Mouse (Mus musculus) ES-E14 (cell line): ENCODE measurements around the gene Creb1. TPM values are rescaled to one million over a fixed set of nuclear protein-coding genes. Genes with fewer than 3 reads are reported as not detected.

Experiments used
- DNase-seq: peaks from one replicate; pipeline ENCODE4 v3.0.0-alpha.2; 2013; ENCODE audit warnings: low read depth, low spot score
- H3K27ac ChIP-seq: 2 replicates; pipeline ENCODE4 v1.5.1; 2012; ENCODE audit warnings: low read depth, mild to moderate bottlenecking, low read length, moderate library complexity, mixed read lengths; ENCODE audit not compliant: poor library complexity, insufficient read depth, severe bottlenecking
- H3K36me3 ChIP-seq: 2 replicates; pipeline ENCODE4 v1.6.1; 2012; ENCODE audit warnings: mild to moderate bottlenecking, low read length, moderate library complexity, mixed read lengths; ENCODE audit not compliant: control insufficient read depth, poor library complexity, insufficient read depth, severe bottlenecking
- H3K4me1 ChIP-seq, 2 experiments: fragments of 150-350 bp in 1 of 2; sonication (generic) in 1 of 2; 2 replicates each; pipeline ENCODE4 v1.6.1; 2012; ENCODE audit warnings: low read length in 2 of 2, mild to moderate bottlenecking in 1 of 2, mixed read lengths in 1 of 2; ENCODE audit not compliant: control insufficient read depth in 2 of 2, insufficient read depth in 2 of 2, poor library complexity in 1 of 2
- H3K4me3 ChIP-seq, 2 experiments: fragments of 150-350 bp in 1 of 2; sonication (generic) in 1 of 2; 2 replicates each; pipeline ENCODE4 v1.5.1; 2012; ENCODE audit warnings: low read length in 2 of 2, low read depth in 1 of 2, mild to moderate bottlenecking in 1 of 2, mixed read lengths in 1 of 2; ENCODE audit not compliant: insufficient read depth in 1 of 2, poor library complexity in 1 of 2, severe bottlenecking in 1 of 2
- H3K9ac ChIP-seq: 2 replicates; pipeline ENCODE4 v1.6.1; 2012; ENCODE audit warnings: low read depth, mild to moderate bottlenecking, low read length, mixed read lengths; ENCODE audit not compliant: poor library complexity, insufficient read depth, severe bottlenecking
- H3K9me3 ChIP-seq: fragments of 150-350 bp; sonication (generic); 2 replicates; pipeline ENCODE4 v1.6.1; 2012; ENCODE audit warnings: low read depth, mild to moderate bottlenecking, low read length; ENCODE audit not compliant: control insufficient read depth, insufficient read depth
- CHD2 ChIP-seq: IDR thresholded peaks from 2 replicates; pipeline ENCODE4 v1.6.1; 2014; ENCODE audit warnings: mild to moderate bottlenecking, low read depth, low read length, inconsistent platforms
- HCFC1 ChIP-seq: IDR thresholded peaks from 2 replicates; pipeline ENCODE4 v1.6.1; 2012; ENCODE audit warnings: low read length, inconsistent platforms, borderline replicate concordance; ENCODE audit not compliant: insufficient read depth
- MAFK ChIP-seq: IDR thresholded peaks from 2 replicates; pipeline ENCODE4 v1.6.1; 2014; ENCODE audit warnings: mild to moderate bottlenecking, low read depth, low read length, inconsistent platforms; ENCODE audit not compliant: insufficient read depth
- ZC3H11A ChIP-seq: IDR thresholded peaks from 2 replicates; pipeline ENCODE4 v1.6.1; 2012; ENCODE audit warnings: low read depth, mild to moderate bottlenecking, inconsistent platforms, low read length, borderline replicate concordance
- ZNF384 ChIP-seq: IDR thresholded peaks from 2 replicates; pipeline ENCODE4 v1.6.1; 2012; ENCODE audit warnings: low read depth, low read length, inconsistent platforms
- in situ Hi-C, 2 experiments: fragments of 600-800 bp; cut with MboI; formaldehyde crosslinking; loops; one replicate each; pipeline ENCODE4 v1.15.1; 2025; ENCODE audit warnings: low sequenced_read_pairs in 2 of 2, inconsistent platforms in 1 of 2; ENCODE audit not compliant: unreplicated experiment in 2 of 2
- total RNA-seq: library from RNA; depleted of rRNA; stranded (reverse); fragments of 300-350 nt; gene quantifications from 2 replicates; pipeline ENCODE4 v1.2.3, GENCODE M21; 2012; rRNA removed

The Creb1 gene
- total RNA-seq, 1 experiment = 23.4 TPM

- H3K4me3 ChIP-seq = no peak overlapping the region
- H3K9me3 ChIP-seq = no peaks in the 10 kb centered on the region
- no peak for DNase-seq
- in situ Hi-C loops = no loop called here
- TF ChIP-seq ZNF384 (no peak), HCFC1 (no peak)
- no peaks in the 10 kb centered on the region for H3K36me3 ChIP-seq
- H3K9ac ChIP-seq = no peak overlapping the region
- H3K4me1 ChIP-seq = no peaks in the 10 kb centered on the region
- H3K27ac ChIP-seq = no peak overlapping the region
These were observed 117.1 kb downstream of the Creb1 start for GRCm38 (mm10) chr1:64649362-64650124.

GRCm38 (mm10) chr1:64653701-64654100, 121.3 kb downstream of the Creb1 start:
- Histone ChIP-seq H3K36me3 (no peaks in the 10 kb centered on the region), H3K9me3 (no peaks in the 10 kb centered on the region), H3K9ac (no peak overlapping the region), H3K4me3 (no peak overlapping the region), H3K4me1 (no peaks in the 10 kb centered on the region; a peak in 1 of 4 replicates), H3K27ac (no peak overlapping the region)
- TF ChIP-seq ZNF384 (no peak), ZC3H11A (no peak), HCFC1 (no peak), MAFK (no peak), CHD2 (no peak)
- in situ Hi-C loops = no loop called here
- DNase-seq = no peak

Other genes with a start within 250 kb of the Creb1 start
- 18.6 and 25.8 TPM in 2 replicates for gene Mettl21a, start 84.6 kb downstream of the Creb1 start, total RNA-seq
- 14.6 and 24.9 TPM in 2 replicates for gene Ccnyl1, start 157.8 kb downstream of the Creb1 start, total RNA-seq
- gene Fzd5, start 205.1 kb downstream of the Creb1 start, total RNA-seq = 84.7 and 142 TPM in 2 replicates